Mouse (Mus musculus) kidney, adult 9 months (tissue): ENCODE data around the gene Dnajc5g.

Experiments used
- DNase-seq: peaks from one replicate; pipeline ENCODE4 v3.0.0; 2022

The Dnajc5g gene

DNA sequence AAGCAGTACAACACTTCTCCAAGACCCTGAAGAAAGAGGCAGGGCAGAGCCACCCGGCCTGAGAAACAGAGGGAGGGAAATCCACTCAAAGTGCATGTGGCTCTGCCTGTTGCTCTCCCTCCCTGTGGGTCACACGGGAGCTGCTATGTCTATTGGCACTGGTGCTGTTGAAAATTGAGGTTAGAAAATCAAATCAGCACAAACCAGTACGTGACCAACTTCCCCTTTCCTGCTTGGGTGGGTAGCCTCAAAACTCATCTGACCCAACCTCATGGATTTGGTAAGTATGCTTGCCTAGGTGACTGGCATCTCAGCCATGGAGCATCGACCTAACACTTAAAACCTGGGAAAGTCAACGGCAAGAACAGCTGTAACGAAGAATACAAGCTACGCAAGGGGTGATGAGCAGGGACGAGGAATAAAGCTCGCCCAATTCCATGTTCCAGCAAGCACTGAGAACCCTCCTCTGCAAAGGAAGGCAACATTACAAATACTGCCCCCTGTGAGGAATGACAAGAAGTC lies at the start of gene Dnajc5g:
TSS of gene Dnajc5g (plus strand) at position 472 of the 522 bp plus-strand sequence.
- no peak for DNase-seq

DNA sequence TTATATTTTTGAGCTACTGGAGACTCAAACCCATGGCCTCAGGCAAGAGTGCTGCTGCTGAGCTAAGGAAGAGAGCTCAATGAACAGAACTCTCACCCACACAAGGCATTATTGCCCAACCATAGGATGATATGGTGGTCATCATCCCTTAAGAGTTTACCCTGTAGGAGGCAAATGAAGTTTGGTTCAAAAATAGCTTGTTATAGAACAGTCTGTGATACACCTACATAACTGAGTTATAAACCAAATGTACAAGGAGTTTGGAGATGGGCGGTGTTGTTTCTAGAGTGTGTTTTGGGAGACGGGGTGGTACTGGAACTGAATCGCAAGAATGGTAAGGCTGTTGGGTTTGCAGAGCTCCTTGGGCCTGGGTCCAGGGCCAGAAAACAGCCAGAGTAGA lies 36.3 kb upstream of the Dnajc5g start:
- no peak for DNase-seq

DNA sequence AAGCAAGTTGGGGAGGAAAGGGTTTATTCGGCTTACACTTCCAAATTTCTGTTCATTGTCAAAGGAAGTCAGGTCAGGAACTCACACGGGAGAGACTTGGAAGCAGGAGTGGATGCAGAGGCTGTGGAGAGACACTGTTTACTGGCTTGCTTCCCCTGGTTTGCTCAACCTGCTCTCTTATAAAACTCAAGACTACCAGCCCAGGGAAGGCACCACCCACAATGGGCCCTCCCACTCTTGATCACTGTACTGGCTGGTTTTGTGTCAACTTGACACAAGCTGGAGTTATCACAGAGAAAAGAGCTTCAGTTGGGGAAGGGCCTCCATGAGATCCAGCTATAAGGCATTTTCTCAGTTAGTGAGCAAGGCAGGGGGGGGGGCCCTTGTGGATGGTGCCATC lies 35.0 kb upstream of the Dnajc5g start:
- DNase-seq: no peak

DNA sequence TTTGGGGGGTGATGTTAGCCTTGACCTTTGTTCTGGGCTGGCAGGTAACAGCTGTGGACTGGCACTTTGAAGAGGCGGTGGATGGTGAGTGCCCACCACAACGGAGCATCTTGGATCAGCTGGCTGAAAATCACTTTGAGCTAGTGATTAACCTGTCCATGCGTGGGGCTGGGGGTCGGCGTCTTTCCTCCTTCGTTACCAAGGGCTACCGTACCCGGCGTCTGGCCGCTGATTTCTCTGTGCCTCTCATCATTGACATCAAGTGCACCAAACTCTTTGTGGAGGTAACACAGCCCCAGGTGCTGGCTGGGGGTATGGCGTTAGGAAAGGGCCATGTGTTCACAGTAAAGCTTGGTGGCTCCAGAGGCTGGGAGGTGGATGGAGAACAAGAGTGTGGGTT lies 34.3 kb upstream of the Dnajc5g start:
- no peak for DNase-seq

DNA sequence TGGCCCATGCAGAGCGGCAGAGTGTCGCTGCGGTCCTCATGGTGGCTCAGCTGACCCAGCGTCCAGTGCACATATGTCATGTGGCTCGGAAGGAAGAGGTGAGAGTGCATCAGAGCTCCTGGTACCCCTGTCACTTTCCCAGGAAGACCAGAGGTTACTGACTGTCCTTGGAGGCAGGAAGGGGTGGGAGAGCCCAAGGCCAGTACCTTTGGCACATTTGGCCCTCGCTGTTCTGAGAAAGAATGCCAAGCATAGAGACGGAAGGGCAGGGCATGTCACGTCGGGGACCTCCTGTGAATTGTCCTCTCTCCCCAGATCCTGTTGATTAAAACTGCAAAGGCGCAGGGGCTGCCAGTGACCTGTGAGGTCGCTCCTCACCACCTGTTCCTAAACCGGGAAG lies 32.9 kb upstream of the Dnajc5g start:
- no peak for DNase-seq

DNA sequence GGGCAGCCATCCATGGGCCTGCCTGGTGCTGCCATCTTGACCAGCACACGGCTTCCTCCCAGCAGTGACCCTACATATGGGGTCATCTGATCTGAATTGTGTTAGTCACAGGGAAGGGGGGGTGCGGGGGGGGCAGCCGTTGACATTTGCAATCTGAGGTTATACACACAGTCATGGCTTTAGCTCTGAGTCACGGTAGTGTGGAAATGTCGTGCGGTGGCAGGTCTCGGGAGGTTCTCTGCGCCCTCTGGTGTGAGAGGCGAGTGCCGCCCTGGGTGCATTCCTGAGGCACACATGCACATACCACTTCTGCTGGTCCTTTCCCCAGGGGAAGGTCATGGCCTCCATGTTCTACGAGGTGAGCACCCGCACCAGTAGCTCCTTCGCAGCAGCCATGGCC lies 29.7 kb upstream of the Dnajc5g start:
- DNase-seq: no peak

DNA sequence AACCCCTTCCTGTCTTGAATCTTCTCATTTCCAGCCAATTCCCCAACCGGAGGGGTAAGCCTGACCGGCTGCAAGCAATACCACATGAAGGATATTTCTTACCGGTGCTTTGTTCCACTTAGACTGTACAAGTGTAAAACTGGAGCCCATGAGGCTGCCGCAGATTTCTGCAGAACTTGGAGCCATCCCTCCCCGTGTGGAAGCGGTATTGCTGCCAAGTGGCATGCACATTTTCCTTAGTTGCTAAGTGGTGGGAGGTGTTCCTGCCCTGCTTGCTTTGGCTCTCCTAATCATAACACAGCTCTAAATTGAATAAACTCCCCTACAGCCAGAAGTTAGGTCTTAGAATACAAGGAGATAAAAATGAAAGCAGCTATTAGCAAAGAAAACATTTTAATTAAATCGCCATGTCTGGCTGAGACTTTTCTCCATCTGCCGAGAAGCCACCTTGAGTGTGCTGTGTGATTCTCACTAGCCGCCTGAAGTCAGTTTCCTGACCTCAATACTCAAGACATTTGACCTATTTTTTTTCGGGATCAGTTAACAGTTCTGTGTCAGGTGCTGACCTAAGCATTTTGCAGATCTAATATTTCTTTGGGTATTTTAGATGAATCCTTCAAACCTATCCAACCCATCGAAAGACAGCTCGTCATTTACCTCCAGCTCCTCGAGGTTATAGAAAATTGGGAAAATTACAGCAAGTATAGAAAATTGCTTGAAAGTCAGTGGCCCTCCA lies 25.9 kb upstream of the Dnajc5g start:
- DNase-seq: no peak

DNA sequence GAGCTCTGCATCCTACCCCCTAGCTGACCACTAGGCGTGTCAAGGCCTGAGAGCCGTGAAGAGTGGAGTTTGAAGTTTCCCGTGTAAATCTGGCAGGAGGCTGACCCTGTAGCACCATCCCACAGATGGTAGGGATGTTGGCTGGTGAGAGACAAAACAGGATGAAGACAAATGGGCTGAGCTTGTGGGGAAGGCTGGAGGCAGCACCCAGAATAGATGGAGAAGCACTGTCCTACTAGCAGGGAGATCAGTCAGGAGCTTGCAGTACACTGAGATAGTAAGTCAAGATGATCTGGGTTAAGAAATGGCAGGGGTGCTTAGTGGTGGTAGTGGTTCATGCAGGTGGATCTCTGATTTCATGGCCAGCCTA lies 25.3 kb upstream of the Dnajc5g start:
- no peak for DNase-seq

DNA sequence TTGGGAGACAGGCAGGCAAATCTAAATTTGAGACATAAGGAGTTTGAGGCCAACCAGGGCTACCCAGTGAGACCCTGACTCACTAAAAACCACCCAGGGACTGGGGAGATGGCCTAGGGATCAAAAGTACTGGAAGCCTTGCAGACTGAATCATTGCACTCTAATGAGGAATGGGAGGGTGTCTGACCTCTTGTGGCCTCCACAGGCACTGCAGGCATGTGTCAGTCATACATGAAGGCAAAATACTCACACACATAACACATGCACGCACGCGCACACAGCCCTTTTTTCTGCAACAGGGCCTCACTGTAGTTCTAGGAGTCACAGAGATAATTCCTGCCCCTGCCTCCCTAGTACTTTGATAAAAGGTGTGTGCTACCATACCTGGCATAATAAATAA lies 24.7 kb upstream of the Dnajc5g start:
- DNase-seq: peak; percentile 50

DNA sequence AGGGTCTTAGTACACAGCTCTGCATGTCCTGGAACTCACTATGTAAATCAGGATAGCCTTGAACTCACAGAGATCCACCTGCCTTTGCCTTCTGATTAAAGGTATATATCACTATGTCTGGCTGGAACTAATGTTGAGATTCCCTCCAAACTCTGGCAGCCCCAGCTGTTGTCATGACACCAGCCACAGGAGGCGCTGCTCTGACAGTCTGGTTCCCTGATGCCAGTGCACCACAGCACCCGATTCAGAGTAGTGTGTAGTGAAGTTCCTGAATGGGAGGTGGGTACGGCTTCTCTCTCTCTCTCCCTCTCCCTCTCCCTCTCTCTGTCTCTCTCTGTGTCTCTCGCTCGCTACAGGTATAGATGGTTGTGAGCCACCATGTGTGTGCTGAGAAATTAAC lies 23.7 kb upstream of the Dnajc5g start:
- peak; percentile 62 for DNase-seq

DNA sequence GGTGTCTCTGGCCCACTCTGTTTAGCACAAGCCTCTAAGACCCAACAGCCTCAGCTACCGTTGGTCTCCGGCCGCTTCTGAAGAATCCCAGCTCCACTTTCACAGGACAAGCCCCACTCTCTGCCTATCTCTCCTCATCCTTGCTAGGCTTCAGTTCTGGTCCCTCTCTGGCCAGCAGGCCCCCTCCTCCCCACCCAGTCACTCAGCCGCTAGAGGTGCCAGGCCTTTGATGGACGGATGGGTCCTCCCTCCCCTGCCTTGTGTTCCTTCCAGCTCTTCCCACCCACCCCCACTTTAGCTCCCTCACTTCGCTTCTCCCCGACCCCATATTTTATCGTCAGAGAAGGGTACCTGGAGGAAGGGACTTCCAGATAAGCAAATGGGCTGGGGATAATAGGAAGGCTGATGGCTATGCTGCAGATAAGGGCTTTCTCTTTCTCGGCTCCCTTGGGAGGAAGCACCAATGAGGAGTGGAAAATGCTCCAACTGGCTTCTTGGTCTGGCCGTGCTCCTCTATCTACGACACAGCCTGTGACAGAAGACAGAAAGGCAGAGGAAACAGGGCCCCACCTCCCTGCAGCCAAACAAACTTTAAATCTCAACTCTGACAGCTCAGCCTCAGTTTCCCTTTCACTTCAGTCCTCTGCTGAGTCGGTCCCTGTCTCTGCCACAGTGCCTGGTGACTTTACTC lies 23.0 kb upstream of the Dnajc5g start:
- DNase-seq: peak; percentile 55

DNA sequence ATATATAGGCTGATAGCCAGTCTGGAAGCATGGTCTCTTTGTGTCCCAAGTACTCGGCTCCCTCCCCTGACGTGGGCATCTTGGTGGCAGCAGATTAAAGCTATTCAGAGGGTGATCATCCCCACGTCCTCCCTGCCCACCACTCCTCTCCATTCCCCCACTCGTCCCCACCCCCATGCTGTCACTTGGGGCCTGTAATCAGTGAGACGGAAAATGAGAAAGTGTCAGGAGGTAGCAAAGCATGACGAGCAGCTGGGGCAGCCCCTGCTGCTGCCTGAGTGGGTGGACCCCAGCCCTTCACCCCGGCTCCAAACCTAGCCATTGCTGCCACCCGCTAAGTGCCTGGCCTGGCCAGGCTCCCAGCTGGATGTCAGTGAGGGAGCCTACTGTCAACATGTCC lies 22.1 kb upstream of the Dnajc5g start:
- no peak for DNase-seq

DNA sequence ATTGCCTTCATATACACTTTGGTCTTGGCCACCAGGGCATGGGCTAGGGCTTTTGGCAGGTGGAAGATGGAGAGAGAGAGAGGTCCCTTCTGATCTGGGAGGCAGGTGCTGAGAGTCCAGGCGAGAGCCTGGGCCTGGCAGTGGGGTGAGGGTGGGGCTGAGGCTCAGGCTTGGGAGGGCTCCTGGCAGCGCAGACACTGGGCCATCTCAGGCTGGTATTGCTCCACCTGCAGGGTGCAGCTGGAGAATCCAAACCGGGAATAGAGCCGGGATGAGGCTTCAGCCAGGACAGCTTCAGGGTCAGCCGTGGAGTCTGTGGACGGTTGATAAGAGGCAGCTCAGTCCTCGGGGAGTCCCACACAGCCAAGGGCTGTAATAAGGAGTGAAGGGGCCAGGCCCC lies 19.5 kb upstream of the Dnajc5g start:
- no peak for DNase-seq

DNA sequence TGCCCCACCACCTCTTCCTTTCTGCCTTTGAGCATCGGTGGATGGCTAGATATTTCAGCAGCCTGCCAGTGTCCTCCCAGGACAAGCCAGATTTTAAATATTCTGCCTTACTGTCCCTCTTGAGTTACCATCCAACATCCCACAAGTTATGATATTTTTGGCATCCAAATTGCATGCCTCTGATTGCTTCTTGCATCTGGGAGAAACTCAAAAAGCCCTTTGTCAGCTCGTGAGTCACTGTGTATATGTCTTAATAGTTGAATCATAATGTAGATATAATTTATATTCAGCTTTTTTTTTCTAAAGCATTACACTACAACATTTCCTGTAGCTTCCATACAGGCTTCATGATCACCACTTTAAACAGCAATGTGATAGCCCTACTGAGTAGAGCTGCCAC lies 19.0 kb upstream of the Dnajc5g start:
- DNase-seq: no peak

DNA sequence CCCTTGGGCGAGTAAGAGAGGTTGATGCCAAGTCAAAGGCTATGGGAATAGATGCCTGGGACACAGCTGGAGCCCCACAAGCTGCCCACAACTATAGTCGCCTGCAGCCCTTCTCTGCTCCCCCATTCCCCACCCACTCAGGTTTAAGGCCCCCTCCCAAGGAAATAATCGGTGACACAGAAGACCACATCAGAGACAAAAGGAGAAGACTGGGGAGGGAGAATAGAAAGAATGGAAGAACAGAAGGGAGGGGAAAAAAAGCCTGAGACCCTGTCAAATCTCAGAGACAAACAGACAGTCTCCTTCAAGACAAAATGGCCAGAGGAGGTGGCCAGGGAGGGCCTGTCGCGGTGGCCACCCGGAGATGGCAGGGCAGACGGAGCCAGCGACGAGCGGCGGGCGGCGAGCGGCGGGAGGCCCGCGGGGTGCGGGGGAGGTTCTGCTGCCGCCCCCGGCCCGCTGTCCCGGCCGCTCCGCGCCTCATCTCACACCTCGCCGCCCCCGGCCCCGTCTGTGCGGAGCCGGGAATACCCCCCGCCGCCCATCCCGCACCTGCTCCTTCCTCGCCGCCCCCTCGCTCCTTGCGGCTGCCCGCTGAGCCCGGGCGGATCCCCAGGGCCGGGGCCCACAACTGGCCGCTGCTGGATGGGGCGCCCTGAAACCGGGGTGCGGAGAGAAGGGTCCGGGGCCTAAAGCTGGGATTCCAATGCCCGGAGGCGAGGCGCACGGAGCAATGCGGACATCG lies 13.7 kb upstream of the Dnajc5g start:
- DNase-seq: no peak

DNA sequence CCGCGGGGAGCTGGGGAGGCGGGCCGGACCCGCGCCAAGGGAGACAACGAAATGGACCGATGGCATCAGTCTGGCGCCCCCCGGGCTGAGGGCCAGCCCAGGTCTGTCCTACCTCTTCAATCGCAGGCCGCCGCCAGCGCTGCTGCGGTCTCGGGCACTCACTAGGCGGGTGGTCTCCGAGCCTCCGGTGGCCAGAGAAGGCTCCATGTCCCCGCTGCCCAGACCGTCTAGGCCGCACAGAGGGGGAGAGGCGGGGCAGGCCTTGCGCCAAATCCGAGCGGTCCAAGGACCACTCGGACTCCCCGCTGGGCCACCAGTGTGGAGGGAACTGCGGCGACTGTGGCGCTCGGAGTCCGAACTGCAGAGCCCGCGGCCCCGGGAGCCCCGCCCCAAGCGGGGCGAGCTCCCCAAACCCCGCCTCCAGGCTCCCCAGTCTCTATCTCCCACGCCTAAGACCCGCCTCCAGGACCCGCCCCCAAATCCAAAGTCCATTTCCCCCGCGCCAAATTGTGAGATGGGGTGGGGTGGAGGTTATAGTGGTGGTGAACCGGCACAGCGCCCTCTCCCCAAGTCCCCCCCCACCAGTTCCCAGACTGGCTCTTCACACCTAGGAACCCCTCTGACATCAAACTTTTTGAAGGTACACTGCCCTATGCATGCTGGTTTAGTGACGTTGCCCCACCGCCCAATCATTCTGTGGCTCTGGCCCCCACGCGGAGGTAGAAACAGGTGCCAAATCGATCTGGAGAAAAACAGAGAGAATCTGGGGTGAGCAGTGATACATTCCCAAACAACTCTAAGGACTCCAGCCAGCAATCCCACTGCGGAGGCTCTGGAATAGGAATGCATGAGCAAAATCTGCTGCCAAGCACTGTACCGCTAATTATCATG lies 12.7 kb upstream of the Dnajc5g start:
- peak; percentile 71 for DNase-seq

DNA sequence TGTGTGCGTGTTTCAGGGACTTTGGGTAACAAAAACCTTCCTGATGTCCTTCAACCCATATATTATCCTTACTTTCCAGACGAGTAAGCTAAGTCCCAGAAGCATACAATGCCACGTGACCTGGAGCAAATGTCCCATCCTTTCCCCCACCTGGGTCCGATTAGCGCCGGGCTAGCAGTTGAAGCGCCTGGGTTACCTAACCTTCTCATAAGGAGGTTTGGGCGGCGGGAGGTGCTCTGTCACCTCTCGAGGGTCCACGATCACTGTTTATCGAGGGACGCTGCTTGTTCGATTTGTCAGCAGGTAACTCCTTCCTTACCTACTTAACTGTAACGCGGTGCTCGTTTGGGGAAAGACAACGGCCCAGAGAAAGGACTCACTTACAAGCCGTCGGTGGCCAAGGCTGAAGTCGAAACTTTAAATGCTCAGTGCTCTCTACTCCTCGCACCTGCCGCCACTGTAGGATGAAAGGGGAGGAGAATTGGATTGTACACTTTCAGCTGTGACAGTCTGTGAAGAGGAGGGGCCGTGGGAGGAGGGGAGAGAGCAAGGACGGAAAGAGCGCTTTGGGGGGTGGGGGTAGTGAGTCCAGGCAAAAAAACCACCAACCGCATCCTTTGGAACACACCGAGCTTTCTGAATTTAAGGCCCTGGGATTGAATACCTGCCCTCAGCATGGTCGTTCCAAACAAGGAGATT lies 11.8 kb upstream of the Dnajc5g start:
- DNase-seq: no peak

DNA sequence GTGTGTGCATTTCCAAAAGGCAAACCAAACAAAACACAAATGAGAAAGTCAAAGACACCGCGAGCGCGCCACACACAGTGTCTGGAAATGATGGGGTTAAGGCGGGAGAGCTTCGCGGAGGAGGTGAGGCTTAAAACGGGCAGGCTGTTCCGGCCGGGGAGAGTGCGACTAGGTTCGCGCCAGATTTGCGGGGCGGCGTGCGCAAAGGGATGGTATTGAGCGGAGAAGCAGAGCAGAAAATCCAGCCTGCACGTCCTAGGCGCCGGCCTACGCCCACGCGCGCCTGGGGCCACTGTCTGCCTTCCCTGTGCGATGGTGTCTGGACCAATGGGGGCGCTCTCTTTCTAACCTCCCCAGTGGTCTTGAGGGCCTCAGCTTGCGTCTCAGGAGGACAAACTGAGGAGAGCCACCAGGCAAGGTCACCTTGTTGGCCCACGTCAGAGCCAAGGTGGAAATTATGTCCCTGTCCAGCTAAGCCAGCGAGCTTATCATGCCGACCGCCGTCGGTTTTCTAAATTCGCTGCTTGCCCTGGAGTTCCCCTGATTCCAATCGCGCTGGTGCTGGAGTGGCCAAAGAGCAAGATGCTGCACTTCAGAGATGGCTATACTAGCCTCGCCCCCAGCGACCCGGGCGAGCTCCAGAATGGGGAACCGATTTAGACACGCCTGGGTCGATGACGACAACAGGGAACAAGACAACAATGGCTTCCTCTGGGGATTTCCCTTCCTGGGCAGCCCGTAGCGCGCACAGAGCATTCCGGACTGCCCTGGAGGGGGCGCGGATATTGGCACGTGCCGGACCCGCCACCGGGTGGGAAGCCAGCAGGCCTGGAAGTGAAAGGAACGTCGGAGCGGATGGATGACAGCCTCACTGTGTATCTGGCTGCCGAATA lies 11.0 kb upstream of the Dnajc5g start:
- DNase-seq: peak; percentile 44

DNA sequence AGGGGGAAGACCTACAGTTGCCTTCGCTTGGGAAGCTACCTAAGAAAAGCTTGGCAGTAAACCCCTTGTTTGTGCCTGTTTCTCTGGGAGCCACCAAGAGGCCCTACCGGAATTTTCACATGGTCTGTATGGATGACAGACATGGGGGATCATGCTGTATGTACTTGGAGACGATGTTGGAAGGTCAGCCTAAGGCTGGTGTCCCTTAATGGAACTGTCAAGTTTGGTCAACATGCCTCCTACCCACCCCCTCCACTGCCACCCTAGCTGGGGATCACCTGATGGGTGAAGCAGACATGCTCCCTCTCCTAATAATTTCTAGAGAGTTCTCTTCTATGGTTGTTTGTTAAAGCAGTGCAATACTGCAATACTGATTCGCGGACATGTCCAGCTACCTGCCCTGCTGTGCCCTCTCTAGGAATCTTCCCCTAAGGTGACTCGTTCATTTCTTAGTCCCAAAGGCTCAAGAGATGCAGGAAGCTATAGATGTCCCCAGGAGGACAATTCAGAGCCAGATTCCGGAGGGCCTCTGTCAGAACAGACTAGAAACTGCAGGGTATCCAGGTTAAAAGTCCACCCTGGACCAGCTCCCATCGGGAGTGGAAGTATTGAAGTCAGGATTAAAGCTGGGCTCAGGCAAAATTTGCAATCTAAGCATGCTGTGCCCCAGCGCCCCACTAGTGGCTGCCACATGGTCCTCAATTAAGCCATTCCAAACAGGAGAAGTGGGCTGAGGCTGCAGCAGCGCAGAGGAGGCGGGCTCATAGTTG lies 10.2 kb upstream of the Dnajc5g start:
- no peak for DNase-seq

DNA sequence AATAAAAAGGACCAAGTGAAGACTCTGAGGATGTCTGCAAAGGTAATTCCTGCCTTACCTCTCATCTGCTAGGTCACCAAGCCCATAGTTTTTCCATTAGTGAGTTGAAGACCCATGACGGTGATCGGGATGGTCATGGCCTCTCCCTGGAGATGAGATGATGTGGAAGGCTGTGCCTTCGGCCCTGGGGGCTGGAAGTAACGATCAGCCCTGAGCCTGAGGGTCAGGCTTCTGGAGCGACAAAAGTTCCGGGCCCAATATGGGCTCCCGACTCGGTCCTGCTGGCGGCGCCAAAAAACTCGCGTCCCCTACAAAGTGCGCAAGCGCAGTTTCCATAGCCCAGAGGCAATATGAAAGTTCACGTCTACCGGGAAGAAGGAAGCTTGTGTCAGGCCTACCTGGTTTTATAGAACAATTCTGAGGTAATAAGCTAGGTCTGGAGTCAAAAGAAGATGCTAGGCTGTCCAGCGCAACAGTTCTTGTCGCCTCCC lies 2.0 kb downstream of the Dnajc5g start, which contains the start of gene Slc30a3:
TSS of gene Slc30a3 (minus strand) at position 238 of the 491 bp plus-strand sequence.
- no peak for DNase-seq
